Mouse (Mus musculus) embryonic facial prominence, embryonic 11.5 days (tissue): ENCODE data around the gene Slamf7. TPM values are rescaled to one million over a fixed set of nuclear protein-coding genes. Genes with fewer than 3 reads are reported as not detected.

Experiments used
- ATAC-seq: fragments of 200-750 bp; cut with Nextera tagmentation; replicated peaks from 2 replicates; pipeline ENCODE4 v1.8.0; 2017; ENCODE audit warnings: low read depth; ENCODE audit not compliant: insufficient number of reproducible peaks, low FRiP score, low TSS enrichment
- DNase-seq: peaks from one replicate; pipeline ENCODE4 v3.0.0-alpha.2; 2015; ENCODE audit warnings: low spot score
- H3K27ac ChIP-seq: fragments of 300-500 bp; sonication (generic); replicated peaks from 2 replicates; pipeline ENCODE4 v1.5.1; 2014; ENCODE audit warnings: mild to moderate bottlenecking, low read depth, low read length, control low read depth
- H3K27me3 ChIP-seq: fragments of 300-500 bp; sonication (generic); 2 replicates; pipeline ENCODE4 v1.6.1; 2014; ENCODE audit warnings: mild to moderate bottlenecking, low read length, moderate library complexity, mixed read lengths; ENCODE audit not compliant: control insufficient read depth, insufficient read depth
- H3K36me3 ChIP-seq: fragments of 300-500 bp; sonication (generic); replicated peaks from 2 replicates; pipeline ENCODE4 v1.6.1; 2014; ENCODE audit warnings: low read depth, mild to moderate bottlenecking, low read length, moderate library complexity, mixed read lengths; ENCODE audit not compliant: control insufficient read depth, insufficient read depth
- H3K4me1 ChIP-seq: fragments of 300-500 bp; sonication (generic); 2 replicates; pipeline ENCODE4 v1.6.1; 2014; ENCODE audit warnings: low read length, mixed read lengths; ENCODE audit not compliant: control insufficient read depth, insufficient read depth
- H3K4me2 ChIP-seq: fragments of 300-500 bp; sonication (generic); 2 replicates; pipeline ENCODE4 v1.6.1; 2014; ENCODE audit warnings: low read depth, mild to moderate bottlenecking, control low read depth, low read length, moderate library complexity
- H3K4me3 ChIP-seq: fragments of 300-500 bp; sonication (generic); 2 replicates; pipeline ENCODE4 v1.5.1; 2014; ENCODE audit warnings: low read depth, low read length, control low read depth
- H3K9ac ChIP-seq: fragments of 300-500 bp; sonication (generic); replicated peaks from 2 replicates; pipeline ENCODE4 v1.6.1; 2014; ENCODE audit warnings: mild to moderate bottlenecking, control low read depth, low read length
- H3K9me3 ChIP-seq: fragments of 300-500 bp; sonication (generic); replicated peaks from 2 replicates; pipeline ENCODE4 v1.6.1; 2016; ENCODE audit warnings: mild to moderate bottlenecking, low read length, inconsistent platforms, mixed read lengths; ENCODE audit not compliant: control insufficient read depth
- WGBS: fragments of 180-500 bp; shearing (Covaris S2); extraction: QIAGEN DNeasy Blood & Tissue Kit; methylation state at CpG from one replicate; pipeline ENCODE4 v1.1.7; 2014; 5-methylcytosine and 5-hydroxymethylcytosine counted together
- polyA plus RNA-seq: library from polyadenylated mRNA; unstranded; fragments of >200 nt; fragmentation: Nextera tagmentation; extraction: Ambion mirVana; gene quantifications from 2 replicates; pipeline ENCODE4 v1.2.1, GENCODE M21; 2014

The Slamf7 gene
- polyA plus RNA-seq, 1 experiment from 2014 or later = not detected

DNA sequence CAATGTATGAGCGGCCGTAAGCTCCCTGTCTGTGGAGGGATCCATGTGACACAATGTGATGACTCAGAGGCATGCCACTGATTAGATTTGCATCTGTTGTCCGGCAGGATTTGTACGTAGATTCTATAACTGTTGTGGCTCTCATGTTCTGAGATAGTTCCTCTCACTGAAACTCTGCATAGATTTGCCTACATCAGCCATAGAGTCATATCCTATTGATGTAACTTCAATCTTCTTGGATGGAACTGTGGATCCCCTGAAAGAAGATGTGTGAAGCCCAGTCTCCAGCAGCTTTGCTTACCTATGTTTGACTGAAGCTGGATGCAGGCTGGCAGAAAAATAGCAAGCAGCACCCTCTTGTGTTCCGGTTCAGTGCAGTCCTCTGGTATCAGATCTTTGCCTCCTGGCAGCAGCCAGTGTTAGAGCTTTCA, 5.7 kb upstream of the Slamf7 start:
- DNase-seq (no peak), ATAC-seq (no peak)
- WGBS = 70% methylated on average over 5 of the region's 5 CpGs
- Histone ChIP-seq H3K4me2 (no peak overlapping the region), H3K36me3 (no peaks in the 10 kb centered on the region), H3K4me1 (no peaks in the 10 kb centered on the region), H3K27ac (no peak overlapping the region), H3K9ac (no peak overlapping the region), H3K9me3 (no peaks in the 10 kb centered on the region), H3K27me3 (no peaks in the 10 kb centered on the region), H3K4me3 (no peak overlapping the region)

DNA sequence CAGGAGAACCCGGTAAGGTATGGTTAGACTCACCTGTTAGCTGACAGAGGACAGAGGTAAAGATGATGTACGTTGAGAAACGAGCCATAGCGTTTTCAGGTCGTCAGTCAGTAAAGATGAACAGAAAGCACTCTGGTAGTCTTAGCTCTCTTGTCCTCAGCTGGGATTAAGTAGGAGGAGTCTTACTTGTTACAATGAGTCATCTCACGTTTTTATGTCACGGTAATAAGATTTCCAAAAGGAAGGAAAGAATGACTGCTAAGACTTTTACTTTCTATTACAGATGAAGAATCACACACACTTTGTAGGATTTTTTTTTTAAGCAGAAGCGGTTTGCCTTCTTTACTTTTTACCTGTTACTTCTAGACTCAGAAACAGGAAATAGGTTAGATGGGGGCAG, 4.0 kb downstream of the Slamf7 start:
- Histone ChIP-seq H3K27me3 (no peaks in the 10 kb centered on the region), H3K4me2 (no peak overlapping the region), H3K36me3 (no peaks in the 10 kb centered on the region), H3K4me1 (no peaks in the 10 kb centered on the region), H3K4me3 (no peak overlapping the region), H3K27ac (no peak overlapping the region), H3K9ac (no peak overlapping the region), H3K9me3 (no peaks in the 10 kb centered on the region)
- DNase-seq (no peak), ATAC-seq (no peak)
- 78% methylated on average over 8 of the region's 8 CpGs for WGBS

DNA sequence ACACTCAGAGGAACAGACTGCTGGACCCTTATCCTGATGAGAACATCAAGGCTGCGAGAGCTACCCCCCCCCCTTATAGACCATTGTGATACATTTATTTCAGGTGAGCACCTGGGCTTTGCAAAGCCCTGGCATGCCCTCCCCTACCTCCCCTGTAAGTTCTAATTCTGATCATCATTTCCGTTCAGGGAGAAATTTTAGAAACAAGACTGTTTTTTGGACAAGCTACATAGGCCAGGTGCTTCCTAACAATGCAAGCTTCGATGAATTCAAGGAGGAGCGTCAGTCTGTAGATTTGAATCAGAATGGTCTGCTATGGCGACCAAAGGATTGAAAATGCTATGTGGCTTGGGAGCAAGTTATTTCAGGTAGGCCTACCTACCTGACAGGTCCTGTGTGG, 5.1 kb downstream of the Slamf7 start:
- 88% methylated on average over 5 of the region's 5 CpGs for WGBS
- Histone ChIP-seq H3K27ac (no peak overlapping the region), H3K4me1 (no peaks in the 10 kb centered on the region), H3K36me3 (no peaks in the 10 kb centered on the region), H3K4me2 (no peak overlapping the region), H3K27me3 (no peaks in the 10 kb centered on the region), H3K9ac (no peak overlapping the region), H3K9me3 (no peaks in the 10 kb centered on the region), H3K4me3 (no peak overlapping the region)
- ATAC-seq (no peak), DNase-seq (no peak)

DNA sequence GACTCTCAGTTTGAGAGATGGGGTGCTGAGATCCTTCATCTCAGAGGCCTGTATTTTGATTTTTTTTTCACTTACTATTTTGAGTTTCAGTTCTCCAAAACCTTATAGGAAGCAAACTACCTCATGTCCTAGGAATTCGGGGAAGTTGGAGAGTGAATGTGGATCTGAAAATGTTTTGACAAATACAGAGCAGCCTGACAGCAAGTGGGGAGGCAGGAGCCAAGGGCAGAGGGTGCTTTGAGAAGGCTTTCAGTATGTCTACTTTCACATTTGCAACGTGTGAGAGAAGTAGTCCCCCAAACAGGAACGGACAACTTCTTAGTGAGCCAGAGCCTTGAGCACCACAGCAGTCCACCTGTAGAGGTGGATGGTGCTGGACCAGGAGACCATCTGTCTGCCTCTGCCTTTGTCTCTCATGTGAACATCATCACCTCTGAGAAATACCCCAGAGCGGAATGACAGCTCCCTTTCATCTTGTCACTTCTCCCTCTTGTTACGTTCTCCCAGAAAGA, 6.3 kb downstream of the Slamf7 start:
- no peaks in the 10 kb centered on the region for H3K27me3 ChIP-seq
- DNase-seq = no peak
- no peaks in the 10 kb centered on the region for H3K4me1 ChIP-seq
- H3K4me2 ChIP-seq = no peak overlapping the region
- ATAC-seq = no peak
- 77% methylated on average over 5 of the region's 5 CpGs for WGBS
- no peaks in the 10 kb centered on the region for H3K9me3 ChIP-seq
- no peak overlapping the region for H3K9ac ChIP-seq
- no peaks in the 10 kb centered on the region for H3K36me3 ChIP-seq
- no peak overlapping the region for H3K27ac ChIP-seq
- no peak overlapping the region for H3K4me3 ChIP-seq

DNA sequence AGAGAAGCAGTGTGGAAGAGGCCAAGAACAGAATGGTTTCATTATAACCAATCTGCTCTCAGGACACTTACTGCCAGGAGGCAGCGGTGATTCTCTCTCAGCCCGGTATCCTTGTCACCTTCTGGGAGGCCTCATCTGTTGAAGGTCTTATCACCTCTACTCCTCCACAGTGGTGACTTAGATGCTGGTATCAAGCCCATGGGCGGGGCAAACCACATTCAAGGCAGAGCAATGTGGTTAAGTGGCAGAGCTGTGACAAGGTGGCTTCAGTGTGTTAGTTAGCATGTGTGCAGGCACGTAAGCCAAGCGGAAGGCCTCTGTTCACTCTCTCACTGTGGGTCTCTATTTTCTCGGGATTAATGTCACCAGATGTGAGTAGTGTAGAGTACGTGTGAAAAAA, 9.2 kb downstream of the Slamf7 start:
- WGBS = 87% methylated on average over 7 of the region's 7 CpGs
- H3K4me3 ChIP-seq = no peak overlapping the region
- H3K9me3 ChIP-seq = no peaks in the 10 kb centered on the region
- no peaks in the 10 kb centered on the region for H3K27me3 ChIP-seq
- no peaks in the 10 kb centered on the region for H3K4me1 ChIP-seq
- no peak overlapping the region for H3K4me2 ChIP-seq
- H3K27ac ChIP-seq = no peak overlapping the region
- H3K9ac ChIP-seq = no peak overlapping the region
- ATAC-seq = no peak
- DNase-seq = no peak
- H3K36me3 ChIP-seq = no peaks in the 10 kb centered on the region

DNA sequence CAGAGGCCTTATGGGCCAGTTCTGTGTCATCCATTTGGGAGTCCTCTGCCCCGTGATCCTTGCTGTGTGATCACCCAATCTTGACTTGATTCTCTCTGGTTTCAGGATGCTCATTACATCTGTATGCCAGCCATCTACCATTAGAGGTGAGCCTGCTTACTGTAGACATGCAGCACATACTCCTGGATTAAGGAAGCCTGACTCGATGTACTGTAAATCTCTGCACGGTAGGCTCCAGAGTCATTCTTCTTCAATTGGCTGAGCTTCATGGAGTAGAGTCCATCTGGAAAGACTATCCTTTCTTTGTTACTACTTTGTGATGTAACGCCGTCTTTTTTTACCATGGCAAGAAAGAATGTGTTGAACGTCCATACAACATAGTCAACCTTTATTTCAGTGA, 12.0 kb downstream of the Slamf7 start:
- no peak overlapping the region for H3K27ac ChIP-seq
- no peaks in the 10 kb centered on the region for H3K36me3 ChIP-seq
- WGBS = 93% methylated on average over 6 of the region's 6 CpGs
- no peaks in the 10 kb centered on the region for H3K4me1 ChIP-seq
- no peak for ATAC-seq
- H3K9ac ChIP-seq = no peak overlapping the region
- no peaks in the 10 kb centered on the region for H3K9me3 ChIP-seq
- no peak overlapping the region for H3K4me3 ChIP-seq
- no peaks in the 10 kb centered on the region for H3K27me3 ChIP-seq
- H3K4me2 ChIP-seq = no peak overlapping the region
- DNase-seq = no peak

DNA sequence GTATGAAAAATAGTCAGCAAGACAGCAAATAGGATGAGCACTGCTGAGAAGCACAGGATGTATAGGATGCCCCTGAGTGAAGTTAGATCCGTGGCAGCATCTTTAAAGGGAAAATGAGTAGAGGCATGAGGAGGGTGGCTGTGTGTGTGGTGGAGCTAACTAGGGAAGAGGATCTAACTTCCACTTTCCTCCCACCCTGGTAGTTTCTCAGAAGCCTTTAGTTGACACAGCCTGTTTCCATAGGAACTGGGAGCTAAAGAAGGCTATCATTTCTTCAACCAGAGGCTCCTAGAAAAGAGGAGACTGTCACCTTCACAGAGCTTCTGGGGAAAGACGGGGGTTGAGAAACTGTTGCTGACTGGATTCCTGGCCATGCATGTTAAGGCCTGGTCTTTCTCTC, 14.1 kb downstream of the Slamf7 start:
- H3K4me1 ChIP-seq = no peaks in the 10 kb centered on the region
- H3K27me3 ChIP-seq = no peaks in the 10 kb centered on the region
- no peak overlapping the region for H3K27ac ChIP-seq
- 65% methylated on average over 2 of the region's 2 CpGs for WGBS
- DNase-seq (no peak), ATAC-seq (no peak)
- no peaks in the 10 kb centered on the region for H3K9me3 ChIP-seq
- H3K4me2 ChIP-seq = no peak overlapping the region
- H3K9ac ChIP-seq = no peak overlapping the region
- no peak overlapping the region for H3K4me3 ChIP-seq
- H3K36me3 ChIP-seq = no peaks in the 10 kb centered on the region

DNA sequence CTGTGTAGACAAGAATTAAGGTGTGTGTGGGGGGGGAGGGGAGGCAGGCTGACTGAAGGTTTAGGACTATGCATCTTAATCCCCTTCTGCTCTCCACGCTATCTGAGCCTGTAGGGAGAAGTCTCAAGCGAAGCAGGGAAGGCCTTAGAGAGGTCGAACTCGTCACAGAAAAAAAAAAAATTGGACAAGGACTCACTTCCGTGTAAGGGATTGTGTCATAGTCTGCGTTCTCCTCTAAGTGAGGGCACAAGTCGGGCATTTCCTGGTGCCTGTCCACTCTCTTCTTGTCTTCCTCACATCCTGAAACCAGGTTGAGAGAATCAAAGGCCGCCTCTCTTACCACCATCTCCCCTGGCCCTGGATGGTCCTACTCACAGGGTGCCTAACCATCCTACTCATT, 15.7 kb downstream of the Slamf7 start:
- Histone ChIP-seq H3K36me3 (no peaks in the 10 kb centered on the region), H3K4me2 (no peak overlapping the region), H3K9ac (no peak overlapping the region), H3K4me3 (no peak overlapping the region), H3K4me1 (no peaks in the 10 kb centered on the region), H3K9me3 (no peaks in the 10 kb centered on the region), H3K27ac (no peak overlapping the region), H3K27me3 (no peaks in the 10 kb centered on the region)
- ATAC-seq (no peak), DNase-seq (no peak)
- 84% methylated on average over 8 of the region's 8 CpGs for WGBS
